Mouse (Mus musculus): Measurements from ENCODE around the gene Ly6g6c.
A peak's percentile ranks its signal among the peaks of the same experiment; 100 is the strongest.

Ly6g6c gene

GRCm38 (mm10) chr17:35082841-35083576 is 17.8 kb downstream of the Ly6g6c start:
- no peak for DNase-seq (ENCODE audit: low read depth, low spot score)

GRCm38 (mm10) chr17:35083929-35084497 is 18.8 kb downstream of the Ly6g6c start:
- no peak for DNase-seq (ENCODE audit: low read depth, low spot score)

GRCm38 (mm10) chr17:35085208-35085865 is 20.1 kb downstream of the Ly6g6c start, which contains the start of gene Ly6g6f:
Gene Ly6g6f, minus strand, starts transcription at chr17:35085610.
- DNase-seq (ENCODE audit: low read depth, low spot score) = no peak

- DNase-seq (ENCODE audit: low read depth, low spot score) = no peak
These were observed 23.0 kb downstream of the Ly6g6c start for GRCm38 (mm10) chr17:35088151-35088550.

- DNase-seq (ENCODE audit: low read depth, low spot score) = peak; percentile 87
These were observed 23.8 kb downstream of the Ly6g6c start, which contains the start of gene Abhd16a for GRCm38 (mm10) chr17:35088825-35089644. Gene Abhd16a, plus strand, starts transcription at chr17:35089263.

- no peak for DNase-seq (ENCODE audit: low read depth, low spot score)
These were observed 25.2 kb downstream of the Ly6g6c start for GRCm38 (mm10) chr17:35090166-35090932.

GRCm38 (mm10) chr17:35092403-35093198 is 27.4 kb downstream of the Ly6g6c start:
- DNase-seq (ENCODE audit: low read depth, low spot score) = no peak

GRCm38 (mm10) chr17:35094475-35095365 is 29.5 kb downstream of the Ly6g6c start:
- no peak for DNase-seq (ENCODE audit: low read depth, low spot score)

- no peak for DNase-seq (ENCODE audit: low read depth, low spot score)
These were observed 31.4 kb downstream of the Ly6g6c start for GRCm38 (mm10) chr17:35096597-35096996.

GRCm38 (mm10) chr17:35097164-35097655 is 32.0 kb downstream of the Ly6g6c start:
- DNase-seq (ENCODE audit: low read depth, low spot score) = no peak

- DNase-seq (ENCODE audit: low read depth, low spot score) = no peak
These were observed 35.1 kb downstream of the Ly6g6c start for GRCm38 (mm10) chr17:35100196-35100765.

GRCm38 (mm10) chr17:35101161-35101560 is 36.0 kb downstream of the Ly6g6c start:
- no peak for DNase-seq (ENCODE audit: low read depth, low spot score)

- no peak for DNase-seq (ENCODE audit: low read depth, low spot score)
These were observed 37.1 kb downstream of the Ly6g6c start for GRCm38 (mm10) chr17:35102299-35102698.

- no peak for DNase-seq (ENCODE audit: low read depth, low spot score)
These were observed 38.1 kb downstream of the Ly6g6c start for GRCm38 (mm10) chr17:35103221-35103690.

GRCm38 (mm10) chr17:35104079-35104478 is 38.9 kb downstream of the Ly6g6c start:
- no peak for DNase-seq (ENCODE audit: low read depth, low spot score)

- DNase-seq (ENCODE audit: low read depth, low spot score) = no peak
These were observed 39.6 kb downstream of the Ly6g6c start for GRCm38 (mm10) chr17:35104754-35105153.

- no peak for DNase-seq (ENCODE audit: low read depth, low spot score)
These were observed 40.7 kb downstream of the Ly6g6c start for GRCm38 (mm10) chr17:35105740-35106389.

- no peak for DNase-seq (ENCODE audit: low read depth, low spot score)
These were observed 41.3 kb downstream of the Ly6g6c start for GRCm38 (mm10) chr17:35106522-35106921.

All from brain, embryonic 18.5 days (tissue).